Mouse (Mus musculus) midbrain, embryonic 11.5 days (tissue): ENCODE results near the gene Vwa7. TPM values are rescaled to one million over a fixed set of nuclear protein-coding genes. Genes with fewer than 3 reads are reported as not detected.

Source experiments
- ATAC-seq: fragments of 200-750 bp; cut with Nextera tagmentation; 2 replicates; pipeline ENCODE4 v1.8.0; 2017; ENCODE audit warnings: moderate TSS enrichment, moderate library complexity; ENCODE audit not compliant: low FRiP score
- DNase-seq: peaks from one replicate; pipeline ENCODE4 v3.0.0; 2015; ENCODE audit warnings: low spot score; ENCODE audit errors: missing footprints
- H3K27ac ChIP-seq: fragments of 300-500 bp; sonication (generic); 2 replicates; pipeline ENCODE4 v1.5.1; 2014; ENCODE audit warnings: low read depth, low read length
- H3K27me3 ChIP-seq: fragments of 300-500 bp; sonication (generic); 2 replicates; pipeline ENCODE4 v1.6.1; 2014; ENCODE audit warnings: mild to moderate bottlenecking, low read length, moderate library complexity, mixed read lengths; ENCODE audit not compliant: control insufficient read depth, insufficient read depth
- H3K36me3 ChIP-seq: fragments of 300-500 bp; sonication (generic); 2 replicates; pipeline ENCODE4 v1.6.1; 2014; ENCODE audit warnings: mild to moderate bottlenecking, low read length, moderate library complexity, mixed read lengths; ENCODE audit not compliant: control insufficient read depth, insufficient read depth
- H3K4me1 ChIP-seq: fragments of 300-500 bp; sonication (generic); 2 replicates; pipeline ENCODE4 v1.6.1; 2014; ENCODE audit warnings: low read length; ENCODE audit not compliant: control insufficient read depth, insufficient read depth
- H3K4me2 ChIP-seq: fragments of 300-500 bp; sonication (generic); 2 replicates; pipeline ENCODE4 v1.6.1; 2014; ENCODE audit warnings: mild to moderate bottlenecking, moderate library complexity
- H3K4me3 ChIP-seq: fragments of 300-500 bp; sonication (generic); 2 replicates; pipeline ENCODE4 v1.5.1; 2014; ENCODE audit warnings: low read depth, low read length
- H3K9ac ChIP-seq: fragments of 300-500 bp; sonication (generic); 2 replicates; pipeline ENCODE4 v1.6.1; 2014; ENCODE audit warnings: low read length
- H3K9me3 ChIP-seq: fragments of 300-500 bp; sonication (generic); 2 replicates; pipeline ENCODE4 v1.6.1; 2016; ENCODE audit warnings: low read length; ENCODE audit not compliant: control insufficient read depth
- WGBS: fragments of 180-500 bp; shearing (Covaris S2); extraction: QIAGEN DNeasy Blood & Tissue Kit; methylation state at CpG from one replicate; pipeline ENCODE4 v1.1.7; 2014; 5-methylcytosine and 5-hydroxymethylcytosine counted together
- polyA plus RNA-seq: library from polyadenylated mRNA; unstranded; fragments of >200 nt; fragmentation: Nextera tagmentation; extraction: Ambion mirVana; gene quantifications from 2 replicates; pipeline ENCODE4 v1.2.1, GENCODE M21; 2014

Vwa7 gene
- polyA plus RNA-seq, 1 experiment from 2014 or later: 0.07 TPM

DNA sequence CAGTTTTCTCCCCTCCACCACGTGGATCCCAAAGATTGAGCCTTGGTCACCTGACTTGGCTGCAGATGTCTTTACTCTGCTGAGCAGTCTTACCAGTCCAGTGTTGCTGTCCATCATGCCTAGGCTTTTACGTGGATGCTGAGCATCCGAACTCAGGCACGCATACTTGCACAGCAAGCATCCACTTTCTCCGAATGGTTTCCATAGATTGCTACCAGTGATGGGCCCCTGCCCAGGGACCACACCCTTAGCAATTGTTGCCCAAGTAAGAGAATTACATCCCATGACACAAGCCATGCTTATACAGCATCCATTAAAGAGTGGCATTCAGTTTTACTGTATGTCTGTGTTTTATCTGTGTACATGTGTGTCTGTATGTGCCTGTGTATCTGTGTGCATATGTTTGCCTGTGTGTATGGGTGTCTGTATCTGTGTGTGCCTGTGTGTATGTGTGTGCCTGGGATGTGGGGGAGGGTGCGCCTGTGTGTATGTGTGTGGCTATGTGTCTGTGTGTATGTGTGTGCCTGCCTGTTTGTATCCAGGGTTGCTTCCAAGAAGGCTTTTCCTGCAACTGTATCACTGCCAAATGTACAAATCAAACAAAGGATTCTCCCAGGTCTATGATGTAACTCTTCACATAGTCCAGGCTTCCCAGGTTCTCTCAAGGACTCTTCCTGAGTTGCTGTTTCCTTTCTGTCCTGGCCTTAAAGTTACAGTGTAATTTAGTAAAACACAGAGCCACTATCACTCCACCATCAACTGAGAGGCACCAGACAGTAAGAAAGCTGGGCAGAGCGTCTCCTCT is 39.5 kb downstream of the Vwa7 start:
- no peak overlapping the region for H3K9ac ChIP-seq
- WGBS: 93% methylated on average over 7 of the region's 7 CpGs
- no peak overlapping the region for H3K4me2 ChIP-seq
- peaks cover 18% of the 10 kb centered on the region for H3K36me3 ChIP-seq
- no peaks in the 10 kb centered on the region for H3K27me3 ChIP-seq
- H3K9me3 ChIP-seq: no peaks in the 10 kb centered on the region
- H3K4me1 ChIP-seq: peaks cover 27% of the 10 kb centered on the region
- H3K4me3 ChIP-seq: no peak overlapping the region
- no peak overlapping the region for H3K27ac ChIP-seq
- no peak for DNase-seq
- ATAC-seq: no peak

DNA sequence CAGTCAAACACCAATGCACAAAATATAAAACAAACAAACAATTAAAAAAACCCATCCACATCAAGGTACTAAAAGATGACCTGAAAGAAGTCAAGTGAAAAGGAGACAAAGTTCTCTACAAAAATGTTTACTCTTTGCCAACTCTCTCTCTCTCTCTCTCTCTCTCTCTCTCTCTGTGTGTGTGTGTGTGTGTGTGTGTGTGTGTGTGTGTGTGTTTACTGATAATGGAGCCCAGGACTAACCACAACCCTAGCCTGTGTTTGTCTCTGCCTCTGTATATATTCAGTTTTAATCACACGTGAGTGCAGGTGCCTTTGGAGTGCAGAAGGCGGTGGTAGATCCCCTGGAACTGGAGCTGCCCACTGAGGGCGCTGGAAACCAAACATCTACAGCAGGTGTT is 40.7 kb downstream of the Vwa7 start:
- Histone ChIP-seq H3K4me1 (peaks cover 19% of the 10 kb centered on the region), H3K36me3 (peaks cover 26% of the 10 kb centered on the region), H3K9me3 (no peaks in the 10 kb centered on the region), H3K27me3 (no peaks in the 10 kb centered on the region), H3K9ac (no peak overlapping the region), H3K4me3 (no peak overlapping the region), H3K27ac (no peak overlapping the region), H3K4me2 (no peak overlapping the region)
- no peak for DNase-seq
- no peak for ATAC-seq
- 81% methylated on average over 3 of the region's 3 CpGs for WGBS

DNA sequence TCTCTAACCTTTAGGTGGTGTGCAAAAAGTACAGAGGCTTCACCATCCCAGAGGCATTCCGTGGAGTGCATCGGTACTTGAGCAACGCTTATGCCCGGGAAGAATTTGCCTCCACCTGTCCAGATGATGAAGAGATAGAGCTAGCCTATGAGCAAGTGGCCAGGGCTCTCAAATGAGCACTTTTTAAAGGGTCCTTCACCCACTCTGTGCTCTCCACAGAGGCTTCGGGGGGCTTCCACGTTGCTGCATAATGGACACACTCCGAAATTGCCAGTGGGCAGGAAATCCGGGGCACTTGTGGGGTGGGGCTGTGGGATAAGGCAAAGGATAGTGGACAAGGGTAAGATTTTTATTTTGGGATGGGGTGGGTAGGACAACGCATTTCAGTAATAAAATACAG is 41.9 kb downstream of the Vwa7 start:
- ATAC-seq: peak; percentile 5; the same call in 1 of the 2 replicates
- WGBS: 73% methylated on average over 9 of the region's 9 CpGs
- Histone ChIP-seq H3K36me3 (peaks cover 24% of the 10 kb centered on the region), H3K4me3 (no peak overlapping the region; the same call in 1 of the 2 replicates), H3K27ac (peak overlapping the region; percentile 95), H3K4me2 (no peak overlapping the region; the same call in 1 of the 2 replicates), H3K4me1 (peaks cover 16% of the 10 kb centered on the region), H3K9me3 (no peaks in the 10 kb centered on the region), H3K27me3 (no peaks in the 10 kb centered on the region), H3K9ac (peak overlapping the region; percentile 98)
- no peak for DNase-seq

DNA sequence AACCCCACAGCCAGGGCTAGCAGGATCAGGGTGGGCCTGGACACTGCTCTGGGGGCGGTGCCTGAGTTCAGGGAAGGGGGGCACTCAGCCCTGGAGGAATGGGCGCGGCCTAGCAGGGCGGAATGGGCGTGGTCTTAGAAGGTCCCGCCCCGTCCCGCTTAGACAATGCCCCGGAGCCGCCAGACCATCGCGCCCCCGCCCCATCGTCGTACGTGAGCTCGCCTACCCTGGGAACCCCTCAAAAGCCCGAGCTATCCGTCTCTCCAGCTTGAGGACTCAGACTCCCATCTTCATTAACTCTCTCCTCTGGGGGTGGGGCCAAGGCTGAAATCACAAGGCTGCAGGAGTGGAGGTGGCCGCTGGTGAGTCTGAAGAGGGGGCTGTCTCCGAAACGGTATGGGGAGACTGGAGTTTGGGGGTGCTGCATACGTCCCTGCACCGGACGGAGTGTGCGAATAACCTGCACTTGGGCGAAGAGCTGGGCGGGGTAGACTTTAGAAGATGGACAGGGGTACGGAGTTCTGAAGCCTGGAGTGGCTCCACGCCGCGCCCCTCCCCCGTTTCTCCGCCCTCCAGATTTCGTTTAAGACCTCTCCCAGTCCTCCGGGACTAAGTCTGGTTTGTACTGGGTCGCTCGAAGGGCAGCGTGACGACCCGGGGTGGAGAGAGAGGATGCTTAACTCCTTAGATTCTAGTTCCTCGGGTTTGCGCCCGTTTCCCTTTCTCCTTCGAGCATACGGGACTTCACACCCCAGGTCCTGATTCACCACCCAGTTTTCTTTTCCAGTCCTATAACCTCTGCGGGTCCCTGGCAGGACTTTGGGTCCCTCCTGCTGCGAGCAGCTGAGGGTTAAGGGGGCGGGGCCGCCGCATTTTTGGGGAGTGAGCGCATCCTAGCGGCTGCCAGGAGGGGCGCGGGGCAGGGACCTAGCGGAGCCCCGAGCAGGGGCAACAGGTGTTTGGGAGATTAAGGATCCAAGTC is 42.8 kb downstream of the Vwa7 start, which contains the start of gene Ddah2:
TSS of gene Ddah2 (plus strand) at position 125 of the 982 bp plus-strand sequence.
- DNase-seq (peak; percentile 99), ATAC-seq (peak; percentile 96)
- WGBS: under 1% methylated on average over 57 of the region's 57 CpGs
- peak within 1 kb of the TSS; percentile 98 for H3K9ac ChIP-seq
- H3K4me1 ChIP-seq: peaks cover 16% of the 10 kb centered on the region
- no peaks in the 10 kb centered on the region for H3K27me3 ChIP-seq
- peak within 1 kb of the TSS; percentile 95 for H3K27ac ChIP-seq
- H3K4me2 ChIP-seq: peak within 1 kb of the TSS; percentile 77
- H3K36me3 ChIP-seq: peaks cover 18% of the 10 kb centered on the region
- peak within 1 kb of the TSS; percentile 84 for H3K4me3 ChIP-seq
- no peaks in the 10 kb centered on the region for H3K9me3 ChIP-seq

DNA sequence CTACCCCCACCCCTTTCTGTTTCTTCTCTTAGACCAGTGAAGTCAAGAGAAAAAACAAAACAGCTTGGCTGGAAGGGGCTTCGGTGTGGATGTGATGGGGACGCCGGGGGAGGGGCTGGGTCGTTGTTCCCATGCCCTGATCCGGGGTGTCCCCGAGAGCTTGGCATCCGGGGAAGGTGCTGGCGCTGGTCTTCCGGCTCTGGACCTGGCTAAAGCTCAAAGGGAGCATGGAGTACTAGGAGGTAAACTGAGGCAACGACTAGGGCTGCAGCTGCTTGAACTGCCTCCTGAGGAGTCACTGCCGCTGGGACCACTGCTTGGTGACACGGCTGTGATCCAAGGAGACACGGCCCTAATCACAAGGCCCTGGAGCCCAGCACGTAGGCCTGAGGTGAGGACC is 43.7 kb downstream of the Vwa7 start:
- Histone ChIP-seq H3K9me3 (no peaks in the 10 kb centered on the region), H3K9ac (peak overlapping the region; percentile 98), H3K27ac (no peak overlapping the region), H3K27me3 (no peaks in the 10 kb centered on the region), H3K4me3 (peak overlapping the region; percentile 84), H3K36me3 (peaks cover 16% of the 10 kb centered on the region), H3K4me1 (peaks cover 22% of the 10 kb centered on the region), H3K4me2 (peak overlapping the region; percentile 77)
- DNase-seq: no peak
- 22% methylated on average over 14 of the region's 14 CpGs for WGBS
- peak; percentile 10; the same call in 1 of the 2 replicates for ATAC-seq

DNA sequence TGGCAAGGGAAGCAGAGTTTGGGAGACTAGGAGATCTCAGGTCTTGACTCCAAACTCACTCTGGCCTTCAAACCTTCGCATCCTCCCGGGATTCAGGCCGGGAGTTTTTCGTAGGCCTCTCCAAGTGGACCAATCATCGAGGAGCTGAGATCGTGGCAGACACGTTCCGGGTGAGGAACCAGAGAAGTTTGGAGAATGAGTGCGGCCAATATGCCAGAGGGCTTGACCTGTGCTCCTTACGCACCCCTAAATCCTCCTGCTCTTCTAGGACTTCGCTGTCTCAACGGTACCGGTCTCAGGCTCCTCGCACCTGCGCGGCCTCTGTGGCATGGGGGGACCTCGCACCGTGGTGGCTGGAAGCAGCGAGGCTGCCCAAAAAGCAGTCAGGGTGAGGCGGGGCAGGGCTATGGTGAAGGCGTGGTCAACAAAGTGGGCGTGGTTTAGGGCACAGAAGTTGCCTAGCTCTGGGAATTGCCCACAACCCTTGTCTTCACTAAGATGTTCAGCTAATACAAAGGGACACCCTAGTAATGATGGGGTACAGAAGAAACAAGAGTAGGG is 44.4 kb downstream of the Vwa7 start:
- H3K9ac ChIP-seq: peak overlapping the region; percentile 98; the same call in 1 of the 2 replicates
- ATAC-seq (no peak), DNase-seq (no peak)
- peaks cover 4% of the 10 kb centered on the region; the same call in 1 of the 2 replicates for H3K27me3 ChIP-seq
- no peaks in the 10 kb centered on the region for H3K9me3 ChIP-seq
- no peak overlapping the region for H3K27ac ChIP-seq
- peak overlapping the region; percentile 84 for H3K4me3 ChIP-seq
- H3K4me2 ChIP-seq: peak overlapping the region; percentile 77
- H3K4me1 ChIP-seq: peaks cover 29% of the 10 kb centered on the region
- 60% methylated on average over 22 of the region's 22 CpGs for WGBS
- peaks cover 13% of the 10 kb centered on the region for H3K36me3 ChIP-seq

DNA sequence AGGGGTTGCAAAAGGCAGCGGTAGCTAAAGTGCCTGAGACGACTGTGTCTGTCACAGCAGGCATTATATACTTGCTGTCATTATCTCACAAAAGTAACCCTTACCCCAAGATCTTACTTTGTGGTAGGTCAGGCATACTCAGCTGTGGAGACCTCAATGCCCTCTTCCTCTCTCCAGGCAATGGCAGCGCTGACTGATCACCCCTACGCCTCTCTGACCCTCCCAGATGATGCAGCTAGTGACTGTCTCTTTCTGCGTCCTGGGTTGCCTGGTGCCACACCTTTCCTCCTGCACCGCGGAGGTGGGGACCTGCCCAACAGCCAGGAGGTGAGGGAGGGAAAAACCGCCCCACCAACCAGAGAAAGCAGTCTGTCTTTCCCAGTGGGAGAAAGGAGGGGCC is 44.9 kb downstream of the Vwa7 start:
- Histone ChIP-seq H3K9me3 (no peaks in the 10 kb centered on the region), H3K4me2 (no peak overlapping the region), H3K27me3 (peaks cover 5% of the 10 kb centered on the region; the same call in 1 of the 2 replicates), H3K27ac (no peak overlapping the region), H3K4me1 (peaks cover 30% of the 10 kb centered on the region), H3K36me3 (peaks cover 11% of the 10 kb centered on the region; the same call in 1 of the 2 replicates), H3K9ac (0 out of 2 replicates have a peak overlapping the region, but pooled peaks have one; percentile 13), H3K4me3 (no peak overlapping the region)
- ATAC-seq (no peak), DNase-seq (no peak)
- WGBS: 85% methylated on average over 8 of the region's 8 CpGs

DNA sequence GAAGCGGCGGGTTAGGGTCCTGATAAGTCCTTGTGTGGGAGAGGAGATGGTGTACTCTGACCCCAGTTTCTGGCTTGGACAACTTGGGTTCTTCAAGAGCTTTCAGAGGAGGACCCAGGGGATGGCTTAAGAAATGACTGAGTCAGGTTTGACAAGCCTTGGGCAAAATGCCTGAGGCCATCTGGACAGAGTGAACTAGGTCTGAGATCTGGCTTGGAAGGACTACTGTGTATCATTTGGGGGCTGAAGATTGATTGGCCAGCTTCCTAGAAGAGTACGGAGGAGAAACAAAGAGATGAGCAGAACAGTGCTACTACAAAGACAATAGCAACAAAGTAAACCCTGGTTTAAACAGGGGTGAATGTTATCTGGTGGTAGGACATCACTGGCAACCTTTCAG is 47.1 kb downstream of the Vwa7 start:
- Histone ChIP-seq H3K4me2 (no peak overlapping the region), H3K9me3 (no peaks in the 10 kb centered on the region), H3K27me3 (peaks cover 11% of the 10 kb centered on the region), H3K4me3 (no peak overlapping the region), H3K27ac (no peak overlapping the region), H3K4me1 (peaks cover 27% of the 10 kb centered on the region), H3K36me3 (peaks cover 8% of the 10 kb centered on the region; the same call in 1 of the 2 replicates), H3K9ac (no peak overlapping the region)
- no peak for DNase-seq
- WGBS: 93% methylated on average over 3 of the region's 3 CpGs
- ATAC-seq: no peak
